Mouse (Mus musculus): ENCODE data around the gene Spaca4. TPM values are rescaled to one million over a fixed set of nuclear protein-coding genes. Genes with fewer than 3 reads are reported as not detected.

Spaca4 gene
- polyA plus RNA-seq, 1 experiment from 2014 or later = not detected

- no peak within 1 kb of the TSS for H3K4me3 ChIP-seq
- WGBS = 78% methylated on average over 7 of the region's 7 CpGs
- peaks cover 5% of the 10 kb centered on the region; the same call in 1 of the 2 replicates for H3K4me1 ChIP-seq
- no peak for ATAC-seq (replicated peaks)
- no peaks in the 10 kb centered on the region for H3K36me3 ChIP-seq (replicated peaks)
- H3K4me2 ChIP-seq = peak within 1 kb of the TSS; percentile 36; the same call in 1 of the 2 replicates
- H3K27me3 ChIP-seq (replicated peaks) = no peaks in the 10 kb centered on the region
- peak within 1 kb of the TSS; percentile 70; the same call in 1 of the 2 replicates for H3K27ac ChIP-seq
- no peak within 1 kb of the TSS for H3K9ac ChIP-seq
- no peaks in the 10 kb centered on the region for H3K9me3 ChIP-seq
These were observed 42.1 kb downstream of the Spaca4 start, which contains the start of gene Ntn5 for GRCm38 (mm10) chr7:45683396-45684050. TSS of gene Ntn5 (plus strand) at chr7:45684022.

GRCm38 (mm10) chr7:45682144-45683126 is 43.2 kb downstream of the Spaca4 start:
- H3K36me3 ChIP-seq (replicated peaks) = no peaks in the 10 kb centered on the region
- H3K27ac ChIP-seq = peak overlapping the region; percentile 70; the same call in 1 of the 2 replicates
- H3K4me3 ChIP-seq = no peak overlapping the region
- no peaks in the 10 kb centered on the region for H3K27me3 ChIP-seq (replicated peaks)
- peak; percentile 79; the same call in 1 of the 2 replicates for ATAC-seq (replicated peaks)
- 28% methylated on average over 14 of the region's 14 CpGs for WGBS
- H3K4me2 ChIP-seq = peak overlapping the region; percentile 36
- H3K9me3 ChIP-seq = no peaks in the 10 kb centered on the region
- H3K4me1 ChIP-seq = peaks cover 5% of the 10 kb centered on the region; the same call in 1 of the 2 replicates
- H3K9ac ChIP-seq = no peak overlapping the region

- no peak for ATAC-seq (replicated peaks)
- 87% methylated on average over 8 of the region's 8 CpGs for WGBS
- H3K27ac ChIP-seq = no peak overlapping the region
These were observed 44.4 kb downstream of the Spaca4 start for GRCm38 (mm10) chr7:45681046-45681736.

GRCm38 (mm10) chr7:45679966-45680621 is 45.5 kb downstream of the Spaca4 start:
- Histone ChIP-seq H3K9me3 (no peaks in the 10 kb centered on the region), H3K27ac (no peak overlapping the region), H3K4me2 (no peak overlapping the region), H3K4me1 (peaks cover 5% of the 10 kb centered on the region; the same call in 1 of the 2 replicates), H3K36me3 (replicated peaks) (no peaks in the 10 kb centered on the region), H3K4me3 (no peak overlapping the region), H3K27me3 (replicated peaks) (no peaks in the 10 kb centered on the region), H3K9ac (no peak overlapping the region)
- WGBS = 50% methylated on average over 14 of the region's 14 CpGs
- ATAC-seq (replicated peaks) = no peak

More at GRCm38 (mm10) chr7:45681046-45681736, 44.4 kb downstream of the Spaca4 start:
- Histone ChIP-seq H3K9ac (no peak overlapping the region), H3K4me1 (peaks cover 5% of the 10 kb centered on the region; the same call in 1 of the 2 replicates), H3K4me2 (no peak overlapping the region), H3K36me3 (replicated peaks) (no peaks in the 10 kb centered on the region), H3K27me3 (replicated peaks) (no peaks in the 10 kb centered on the region), H3K4me3 (no peak overlapping the region), H3K9me3 (no peaks in the 10 kb centered on the region)

- Histone ChIP-seq H3K4me1 (peaks cover 5% of the 10 kb centered on the region; the same call in 1 of the 2 replicates), H3K27ac (no peak overlapping the region), H3K4me3 (no peak overlapping the region), H3K36me3 (replicated peaks) (no peaks in the 10 kb centered on the region), H3K4me2 (no peak overlapping the region), H3K9ac (no peak overlapping the region), H3K27me3 (replicated peaks) (no peaks in the 10 kb centered on the region), H3K9me3 (no peaks in the 10 kb centered on the region)
- ATAC-seq (replicated peaks) = no peak
- 93% methylated on average over 14 of the region's 14 CpGs for WGBS
These were observed 47.1 kb downstream of the Spaca4 start for GRCm38 (mm10) chr7:45678513-45678912.

- Histone ChIP-seq H3K9me3 (no peaks in the 10 kb centered on the region), H3K9ac (no peak overlapping the region), H3K27me3 (replicated peaks) (no peaks in the 10 kb centered on the region), H3K4me1 (peaks cover 3% of the 10 kb centered on the region; the same call in 1 of the 2 replicates), H3K36me3 (replicated peaks) (no peaks in the 10 kb centered on the region), H3K4me3 (no peak overlapping the region), H3K4me2 (no peak overlapping the region), H3K27ac (no peak overlapping the region)
- 75% methylated on average over 7 of the region's 7 CpGs for WGBS
- no peak for ATAC-seq (replicated peaks)
These were observed 47.9 kb downstream of the Spaca4 start for GRCm38 (mm10) chr7:45677627-45678295.

Other genes with a start within 250 kb of the Spaca4 start
- gene Tulp2, start 243.9 kb downstream of the Spaca4 start, polyA plus RNA-seq (2015; fragmentation: Nextera tagmentation; extraction: Ambion mirVana) = 0.08 and 0.23 TPM in 2 replicates
- not detected in 2 replicates for gene Gm45808, start 239.0 kb downstream of the Spaca4 start, polyA plus RNA-seq (2015; fragmentation: Nextera tagmentation; extraction: Ambion mirVana)
- 4.0 and 4.1 TPM in 2 replicates for gene Dhdh, start 237.0 kb downstream of the Spaca4 start, polyA plus RNA-seq (2015; fragmentation: Nextera tagmentation; extraction: Ambion mirVana)
- gene Nucb1, start 215.4 kb downstream of the Spaca4 start, polyA plus RNA-seq (2015; fragmentation: Nextera tagmentation; extraction: Ambion mirVana) = 118 and 121 TPM in 2 replicates
- 11.7 and 12.5 TPM in 2 replicates for gene Ppp1r15a, start 199.5 kb downstream of the Spaca4 start, polyA plus RNA-seq (2015; fragmentation: Nextera tagmentation; extraction: Ambion mirVana)
- 1.3 TPM in 2 replicates for gene Plekha4, start 199.5 kb downstream of the Spaca4 start, polyA plus RNA-seq (2015; fragmentation: Nextera tagmentation; extraction: Ambion mirVana)
- 0.37 TPM in 1 of 2 replicates, not detected in the other for gene Hsd17b14, start 170.9 kb downstream of the Spaca4 start, polyA plus RNA-seq (2015; fragmentation: Nextera tagmentation; extraction: Ambion mirVana)
- 23.8 and 27.1 TPM in 2 replicates for gene Bcat2, start 155.7 kb downstream of the Spaca4 start, polyA plus RNA-seq (2015; fragmentation: Nextera tagmentation; extraction: Ambion mirVana)
- not detected in 2 replicates for gene Fgf21, start 110.3 kb downstream of the Spaca4 start, polyA plus RNA-seq (2015; fragmentation: Nextera tagmentation; extraction: Ambion mirVana)
- not detected in 2 replicates for gene Fut1, start 108.5 kb downstream of the Spaca4 start, polyA plus RNA-seq (2015; fragmentation: Nextera tagmentation; extraction: Ambion mirVana)
- gene Izumo1, start 104.0 kb downstream of the Spaca4 start, polyA plus RNA-seq (2015; fragmentation: Nextera tagmentation; extraction: Ambion mirVana) = not detected in 2 replicates
- 21.8 and 23.1 TPM in 2 replicates for gene Rasip1, start 98.3 kb downstream of the Spaca4 start, polyA plus RNA-seq (2015; fragmentation: Nextera tagmentation; extraction: Ambion mirVana)
- gene Mamstr, start 85.8 kb downstream of the Spaca4 start, polyA plus RNA-seq (2015; fragmentation: Nextera tagmentation; extraction: Ambion mirVana) = 3.6 and 3.8 TPM in 2 replicates
- gene Fut2, start 59.4 kb downstream of the Spaca4 start, polyA plus RNA-seq (2015; fragmentation: Nextera tagmentation; extraction: Ambion mirVana) = 0.05 and 0.18 TPM in 2 replicates
- gene Ntn5, start 41.8 kb downstream of the Spaca4 start, polyA plus RNA-seq (2015; fragmentation: Nextera tagmentation; extraction: Ambion mirVana) = 0.88 and 1.3 TPM in 2 replicates
- 0.34 and 0.36 TPM in 2 replicates for gene Sec1, start 31.4 kb downstream of the Spaca4 start, polyA plus RNA-seq (2015; fragmentation: Nextera tagmentation; extraction: Ambion mirVana)
- gene Car11, start 26.0 kb downstream of the Spaca4 start, polyA plus RNA-seq (2015; fragmentation: Nextera tagmentation; extraction: Ambion mirVana) = 70.7 and 73.8 TPM in 2 replicates
- gene Dbp, start 20.7 kb downstream of the Spaca4 start, polyA plus RNA-seq (2015; fragmentation: Nextera tagmentation; extraction: Ambion mirVana) = 3.3 and 3.8 TPM in 2 replicates
- 537 and 538 TPM in 2 replicates for gene Rpl18, start 10.4 kb downstream of the Spaca4 start, polyA plus RNA-seq (2015; fragmentation: Nextera tagmentation; extraction: Ambion mirVana)
- 24.5 and 26.4 TPM in 2 replicates for gene Sphk2, start 7.8 kb downstream of the Spaca4 start, polyA plus RNA-seq (2015; fragmentation: Nextera tagmentation; extraction: Ambion mirVana)
- gene Fam83e, start 4.6 kb downstream of the Spaca4 start, polyA plus RNA-seq (2015; fragmentation: Nextera tagmentation; extraction: Ambion mirVana) = 0.54 and 0.74 TPM in 2 replicates
- 29.8 and 34.8 TPM in 2 replicates for gene Lmtk3, start 57.9 kb upstream of the Spaca4 start, polyA plus RNA-seq (2015; fragmentation: Nextera tagmentation; extraction: Ambion mirVana)
- gene Sult2b1, start 58.9 kb upstream of the Spaca4 start, polyA plus RNA-seq (2015; fragmentation: Nextera tagmentation; extraction: Ambion mirVana) = 8.3 and 9.7 TPM in 2 replicates
- gene Cyth2, start 88.8 kb upstream of the Spaca4 start, polyA plus RNA-seq (2015; fragmentation: Nextera tagmentation; extraction: Ambion mirVana) = 329 and 334 TPM in 2 replicates
- gene Kcnj14, start 99.0 kb upstream of the Spaca4 start, polyA plus RNA-seq (2015; fragmentation: Nextera tagmentation; extraction: Ambion mirVana) = 1.1 TPM in 2 replicates
- 40.5 and 44.2 TPM in 2 replicates for gene Grwd1, start 105.1 kb upstream of the Spaca4 start, polyA plus RNA-seq (2015; fragmentation: Nextera tagmentation; extraction: Ambion mirVana)
- 53.0 and 54.9 TPM in 2 replicates for gene Kdelr1, start 147.0 kb upstream of the Spaca4 start, polyA plus RNA-seq (2015; fragmentation: Nextera tagmentation; extraction: Ambion mirVana)
- 2.7 and 3.9 TPM in 2 replicates for gene Grin2d, start 152.6 kb upstream of the Spaca4 start, polyA plus RNA-seq (2015; fragmentation: Nextera tagmentation; extraction: Ambion mirVana)
- gene Syngr4, start 170.9 kb upstream of the Spaca4 start, polyA plus RNA-seq (2015; fragmentation: Nextera tagmentation; extraction: Ambion mirVana) = 0.22 TPM in 1 of 2 replicates, not detected in the other
- 7.7 and 10.2 TPM in 2 replicates for gene Tmem143, start 171.1 kb upstream of the Spaca4 start, polyA plus RNA-seq (2015; fragmentation: Nextera tagmentation; extraction: Ambion mirVana)
- 35.2 and 40.3 TPM in 2 replicates for gene Emp3, start 195.6 kb upstream of the Spaca4 start, polyA plus RNA-seq (2015; fragmentation: Nextera tagmentation; extraction: Ambion mirVana)
- gene Ccdc114, start 198.3 kb upstream of the Spaca4 start, polyA plus RNA-seq (2015; fragmentation: Nextera tagmentation; extraction: Ambion mirVana) = 6.0 TPM in 2 replicates

All from midbrain, embryonic 15.5 days (tissue).